Mouse (Mus musculus) lung, adult 18-20 months (tissue): Measurements from ENCODE around the gene Tbx10.
"Not testable (repeated sequence)": the region's sequence is repeated elsewhere in the genome, so short reads cannot be mapped to it uniquely, and the experiment has no call there.

Source experiments
- DNase-seq, 2 experiments: peaks; one replicate each; pipeline ENCODE4 v3.0.0; 2022; ENCODE audit warnings: mixed read lengths in 2 of 2

Gene Tbx10

DNA sequence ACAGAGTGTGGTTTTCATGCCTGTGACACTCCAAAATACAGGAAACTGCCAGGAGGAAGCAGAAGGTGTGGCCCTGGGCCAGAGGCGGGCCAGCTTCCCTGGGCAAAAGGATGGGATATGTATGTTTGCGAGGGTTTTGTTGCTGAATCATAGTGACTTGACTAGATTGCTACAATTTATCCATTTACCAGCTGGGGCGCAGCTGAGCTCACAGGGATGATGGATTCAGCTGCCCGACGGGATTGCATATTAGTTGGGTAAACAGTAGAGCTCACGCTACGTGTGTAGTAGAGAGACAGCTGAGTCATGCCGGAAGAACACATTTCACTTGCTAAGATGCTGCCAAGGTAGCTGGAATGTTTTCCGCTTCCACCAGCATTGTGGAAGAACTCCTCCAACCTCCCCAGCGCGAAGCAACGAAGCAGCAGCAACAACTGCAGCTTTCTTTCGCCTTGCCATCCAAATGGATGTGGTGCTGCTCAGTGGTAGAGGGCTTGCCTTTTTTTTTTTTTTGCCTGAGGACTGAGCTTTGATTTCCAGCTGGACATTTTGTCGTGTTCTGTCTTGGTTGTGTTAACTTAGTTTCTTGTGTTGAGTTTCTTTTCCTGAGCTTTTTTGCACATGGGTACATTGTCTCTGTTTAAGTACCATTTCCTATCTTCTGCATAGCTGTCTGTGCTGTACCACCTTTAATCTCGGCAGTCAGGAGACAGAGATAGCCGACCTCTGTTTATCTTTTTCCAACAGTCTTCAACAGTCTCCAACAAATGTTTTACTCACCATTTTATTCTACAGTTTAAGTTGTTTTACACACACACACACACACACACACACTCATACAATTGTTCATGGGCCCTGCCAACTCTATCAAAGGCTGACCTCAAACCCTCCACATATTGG lies 53.7 kb downstream of the Tbx10 start, which contains the start of gene Gstp2:
Gene Gstp2, minus strand, starts transcription at position 58 of the 900 bp plus-strand sequence.
- peak; percentile 89 to 94 for DNase-seq

DNA sequence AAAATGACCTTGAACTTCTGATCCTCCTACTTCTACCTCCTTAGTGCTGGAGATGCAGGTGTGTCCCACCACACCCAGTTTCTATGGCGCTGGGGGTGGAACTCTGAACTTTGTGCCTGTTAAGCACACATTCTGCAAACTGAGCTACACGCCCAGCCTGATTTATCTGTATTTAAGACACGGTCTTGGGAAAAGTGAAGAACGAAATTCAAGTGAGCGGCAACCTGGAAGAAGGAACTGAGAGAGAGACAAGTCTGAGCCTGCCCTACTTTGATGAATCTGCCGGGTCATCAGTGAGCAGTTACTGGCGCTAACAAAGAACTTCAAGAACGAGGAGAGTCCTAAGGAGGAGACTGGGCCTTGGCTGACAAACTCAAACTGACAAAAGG lies 54.3 kb downstream of the Tbx10 start:
- DNase-seq: peak in 1 of 2 experiments; percentile 41

DNA sequence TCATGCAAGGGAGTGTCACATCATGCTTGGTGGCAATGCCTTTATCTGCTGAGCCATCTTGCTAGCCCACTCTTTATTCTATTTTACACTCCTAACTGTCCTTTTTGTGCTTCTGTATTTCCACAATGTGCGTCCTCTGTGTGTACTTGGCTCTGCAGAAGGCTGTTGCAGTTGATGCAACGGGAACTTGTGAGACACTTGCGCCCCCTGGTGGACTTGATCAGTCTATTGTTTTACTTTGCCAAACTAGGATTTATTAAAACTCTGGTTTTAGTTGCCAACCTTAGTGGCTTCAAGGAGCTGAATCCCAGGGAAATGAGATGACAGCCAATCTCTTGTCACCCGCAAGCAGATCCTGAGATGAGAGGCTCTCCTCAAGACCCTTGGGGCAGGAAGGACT lies 55.3 kb downstream of the Tbx10 start:
- peak; percentile 75 to 83 for DNase-seq

DNA sequence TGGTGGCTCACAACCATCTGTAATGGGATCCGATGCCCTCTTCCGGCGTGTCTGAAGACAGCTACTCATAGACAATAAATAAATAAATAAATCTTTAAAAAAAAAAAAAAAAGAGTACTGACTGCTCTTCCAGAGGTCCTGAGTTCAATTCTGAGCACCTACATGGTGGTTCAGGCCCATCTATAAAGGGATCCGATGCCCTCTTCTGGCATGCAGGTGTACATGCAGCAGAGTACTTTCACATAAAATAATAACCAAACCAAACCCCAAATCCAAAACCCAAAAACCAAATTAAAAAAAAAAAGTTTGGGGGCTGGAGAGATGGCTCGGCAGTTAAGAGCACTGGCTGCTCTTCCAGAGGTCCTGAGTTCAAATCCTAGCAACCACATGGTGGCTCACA lies 56.5 kb downstream of the Tbx10 start:
- DNase-seq: not testable (repeated sequence)
